Mouse (Mus musculus): ENCODE measurements around the gene Rnft2. TPM values are rescaled to one million over a fixed set of nuclear protein-coding genes. Genes with fewer than 3 reads are reported as not detected.

The Rnft2 gene
- total RNA-seq (2023), result 0.63 TPM in 1 of 2 replicates, not detected in the other

GRCm38 (mm10) chr5:118244606-118245443 lies at the start of gene Rnft2, which contains the start of gene 2410131K14Rik:
Gene Rnft2 (minus strand): TSS chr5:118245116.
Gene 2410131K14Rik (plus strand): TSS chr5:118245227.

DNA sequence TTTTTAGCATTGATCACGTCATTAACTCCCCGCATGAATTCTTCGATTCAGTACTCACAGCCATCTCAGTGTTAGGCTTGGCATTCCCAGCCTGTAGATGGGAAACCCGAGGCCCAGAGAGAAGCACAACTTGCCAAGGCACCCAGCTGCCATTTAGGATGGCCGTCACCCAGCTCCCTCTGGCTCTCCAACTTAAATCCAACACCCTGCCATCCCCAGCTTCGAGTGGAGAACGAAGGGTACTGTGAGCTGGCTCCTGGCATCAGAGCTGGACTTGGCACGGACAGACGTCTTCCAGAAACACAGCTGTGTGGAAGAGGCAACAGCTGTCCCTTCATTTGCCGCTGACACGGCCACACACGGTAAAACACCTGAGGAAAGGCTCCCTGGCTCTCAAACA lies 80.3 kb downstream of the Rnft2 start, which contains the start of gene Hrk:
Gene Hrk (plus strand): TSS at position 68 of the 400 bp plus-strand sequence.

DNA sequence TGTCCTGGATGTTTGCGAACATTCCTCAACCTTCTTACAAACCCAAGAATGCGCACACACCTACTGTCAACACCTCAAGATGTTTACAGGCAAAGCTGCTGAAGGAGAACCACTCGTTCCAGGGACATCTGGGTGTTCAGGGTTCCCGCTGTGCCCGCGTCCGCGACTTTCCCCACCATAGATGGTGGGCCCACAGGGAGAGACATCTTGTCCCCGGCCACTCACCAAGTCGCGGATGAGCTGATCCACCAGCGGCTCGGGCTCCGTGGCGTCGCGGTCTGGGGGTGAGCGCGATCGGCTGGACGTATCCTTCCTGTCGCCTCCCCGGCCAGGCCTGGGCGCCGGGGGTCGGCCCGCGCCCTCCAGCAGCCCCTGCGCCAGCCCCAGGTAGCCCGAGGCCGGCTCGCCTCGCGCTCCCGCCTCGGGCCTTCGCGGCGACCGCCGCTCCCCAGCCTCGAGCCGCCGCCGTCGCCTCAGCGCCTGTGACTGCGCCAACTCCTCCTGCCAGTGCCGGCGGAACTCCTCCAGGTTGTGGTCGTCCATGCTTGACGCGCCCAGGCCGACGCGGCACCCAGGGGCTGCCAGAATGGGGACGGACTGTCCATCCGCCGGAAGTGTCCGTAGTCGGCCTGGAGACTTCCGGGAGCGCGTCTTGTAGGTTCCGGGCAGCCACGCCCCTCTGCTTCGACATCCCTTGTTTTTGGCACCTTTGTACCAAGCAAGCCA lies 89.9 kb downstream of the Rnft2 start, which contains the start of gene Fbxw8:
Gene Fbxw8 (minus strand): TSS at position 626 of the 726 bp plus-strand sequence.

Other genes with a start within 250 kb of the Rnft2 start
- 11.7 and 20.1 TPM in 2 replicates for gene Tesc, start 217.4 kb downstream of the Rnft2 start, total RNA-seq (2023)
- 13.0 and 20.9 TPM in 2 replicates for gene Fbxw8, start 89.7 kb downstream of the Rnft2 start, total RNA-seq (2023)
- gene Hrk, start 80.5 kb downstream of the Rnft2 start, total RNA-seq (2023), result not detected in 2 replicates
- gene 2410131K14Rik, start 111 bp upstream of the Rnft2 start, total RNA-seq (2023), result 8.3 and 8.6 TPM in 2 replicates

Data from neutrophil, adult 65 days (primary cell).